Mouse (Mus musculus): ENCODE measurements around the gene Hc.

DNA sequence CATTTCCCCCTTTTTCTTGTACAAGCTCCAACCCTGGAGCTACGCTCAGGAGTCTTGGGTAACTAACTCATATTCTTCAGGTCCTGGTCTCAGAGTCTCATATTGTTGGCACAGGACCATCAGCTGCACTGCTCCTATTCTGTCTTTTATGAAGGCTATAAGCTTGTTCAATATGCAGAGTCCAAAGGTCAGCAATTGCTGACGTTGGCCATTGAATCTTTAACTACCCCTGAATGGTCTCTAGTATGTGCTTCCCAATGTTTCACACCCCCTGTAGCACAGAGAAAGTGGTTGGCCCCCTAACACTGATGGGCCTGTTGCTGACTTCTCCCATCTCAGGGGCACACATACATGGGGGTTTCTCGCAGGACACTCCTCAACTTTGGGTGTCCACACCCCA lies 13.1 kb upstream of the Hc start:
- TF ChIP-seq CTCF (IDR thresholded peaks at IDR 0.05; ENCODE audit: borderline replicate concordance, extremely low read depth, insufficient read depth, insufficient read length) = no peak
- TF ChIP-seq POLR2A (IDR thresholded peaks at IDR 0.05; ENCODE audit: borderline replicate concordance, extremely low read depth, insufficient read depth, insufficient read length, poor library complexity, severe bottlenecking) = no peak

Measured in brain, embryonic 14.5 days (tissue).